Mouse (Mus musculus) T-helper 2 cell (primary cell): ENCODE data around the gene Kif17.

Experiments used
- in situ Hi-C: fragments of 300-600 bp; cut with MboI, MseI; formaldehyde crosslinking; loops from one replicate; pipeline ENCODE4 v1.15.1; 2025; ENCODE audit warnings: high pct_unique_total_duplicates

Kif17 gene

GRCm38 (mm10) chr4:138257116-138257687 lies 7.0 kb downstream of the Kif17 start:
- in situ Hi-C loops = loop anchor here (10.0 kb wide), 1 partner anchor 1338 kb away; no protein-coding TSS in a partner anchor

- in situ Hi-C loops = loop anchor here (10.0 kb wide), 1 partner anchor 1336 kb away; no protein-coding TSS in a partner anchor
Measured at GRCm38 (mm10) chr4:138258663-138259062, 8.4 kb downstream of the Kif17 start.

- in situ Hi-C loops = loop anchor here (10.0 kb wide), 1 partner anchor 1335 kb away; no protein-coding TSS in a partner anchor
Measured at GRCm38 (mm10) chr4:138259482-138259881, 9.2 kb downstream of the Kif17 start.

- in situ Hi-C loops = no loop called here
Measured at GRCm38 (mm10) chr4:138261843-138262681, 11.8 kb downstream of the Kif17 start.

GRCm38 (mm10) chr4:138267869-138268268 lies 17.6 kb downstream of the Kif17 start:
- in situ Hi-C loops = no loop called here

GRCm38 (mm10) chr4:138272011-138272997 lies 22.1 kb downstream of the Kif17 start:
- in situ Hi-C loops = no loop called here

GRCm38 (mm10) chr4:138278346-138278745 lies 28.1 kb downstream of the Kif17 start:
- in situ Hi-C loops = no loop called here

GRCm38 (mm10) chr4:138282834-138283233 lies 32.6 kb downstream of the Kif17 start:
- in situ Hi-C loops = loop anchor here (10.0 kb wide), 1 partner anchor 438 kb away; no protein-coding TSS in a partner anchor

- in situ Hi-C loops = loop anchor here (10.0 kb wide), 1 partner anchor 442 kb away; no protein-coding TSS in a partner anchor
Measured at GRCm38 (mm10) chr4:138286411-138286810, 36.2 kb downstream of the Kif17 start.

GRCm38 (mm10) chr4:138288691-138289090 lies 38.5 kb downstream of the Kif17 start:
- in situ Hi-C loops = loop anchor here (10.0 kb wide), 1 partner anchor 444 kb away; no protein-coding TSS in a partner anchor

- in situ Hi-C loops = no loop called here
Measured at GRCm38 (mm10) chr4:138292028-138292427, 41.8 kb downstream of the Kif17 start.

GRCm38 (mm10) chr4:138293261-138293948 lies 43.2 kb downstream of the Kif17 start:
- in situ Hi-C loops = no loop called here

GRCm38 (mm10) chr4:138293949-138294550 lies 43.8 kb downstream of the Kif17 start:
- in situ Hi-C loops = no loop called here

GRCm38 (mm10) chr4:138301271-138301780 lies 51.1 kb downstream of the Kif17 start:
- in situ Hi-C loops = no loop called here

GRCm38 (mm10) chr4:138303011-138303410 lies 52.8 kb downstream of the Kif17 start:
- in situ Hi-C loops = no loop called here

- in situ Hi-C loops = no loop called here
Measured at GRCm38 (mm10) chr4:138303742-138304141, 53.5 kb downstream of the Kif17 start.

GRCm38 (mm10) chr4:138304340-138305104 lies 54.3 kb downstream of the Kif17 start, which contains the start of gene Ddost:
TSS of gene Ddost (plus strand) at chr4:138304730.
- in situ Hi-C loops = no loop called here

GRCm38 (mm10) chr4:138307025-138307424 lies 56.8 kb downstream of the Kif17 start:
- in situ Hi-C loops = no loop called here

GRCm38 (mm10) chr4:138307739-138308138 lies 57.5 kb downstream of the Kif17 start:
- in situ Hi-C loops = no loop called here
